In genomic region chr16:35627992-35628607, GRCm38 (mm10) we compare ENCODE assay signal across 9 mouse cellular contexts.
DNase-seq lines count a peak whose midpoint lies in the region; ATAC-seq and TF ChIP-seq lines count a peak whose summit lies in the region.
"Had no signal": no experiment of that assay in that cellular context is flagged by ENCODE, and none has a peak within 500 bp of the region (broad histone marks: within the 10 kb centered on the region; RNA-seq: fewer than 3 reads in every experiment).

No protein-coding gene starts in this region.

- H3K9me3 ChIP-seq in embryonic facial prominence, embryonic 12.5 days: no peaks in the 10 kb centered on the region
- no peaks in the 10 kb centered on the region for H3K9me3 ChIP-seq in heart, embryonic 12.5 days (replicated peaks)

- TF ChIP-seq POLR2A in bone marrow, adult 2 months (IDR thresholded peaks at IDR 0.05; ENCODE audit: borderline replicate concordance, control insufficient read depth, low read depth, low read length): no peak

- no peaks in the 10 kb centered on the region for H3K4me1 ChIP-seq in bone marrow, adult 2 months (ENCODE audit: control insufficient read depth, insufficient read depth, low read length)
- peaks cover 12% of the 10 kb centered on the region for H3K4me1 ChIP-seq in embryonic facial prominence, embryonic 12.5 days
- H3K4me1 ChIP-seq in heart, embryonic 12.5 days (replicated peaks): peaks cover 5% of the 10 kb centered on the region

- no peak overlapping the region for H3K4me3 ChIP-seq in bone marrow, adult 2 months (replicated peaks; ENCODE audit: control insufficient read depth, low read depth, low read length)
- H3K4me3 ChIP-seq in embryonic facial prominence, embryonic 12.5 days: no peak overlapping the region
- H3K4me3 ChIP-seq in heart, embryonic 12.5 days: no peak overlapping the region
- H3K4me3 ChIP-seq: erythroblast, embryonic 14.5 days had no signal

- no peak overlapping the region for H3K9ac ChIP-seq in embryonic facial prominence, embryonic 12.5 days
- H3K9ac ChIP-seq in heart, embryonic 12.5 days: no peak overlapping the region

- peak; percentile 73 for TF ChIP-seq CTCF in bone marrow, adult 2 months (IDR thresholded peaks at IDR 0.05; ENCODE audit: control insufficient read depth, insufficient read depth, low read length)

- peak; percentile 39; the same call in 1 of the 2 replicates for ATAC-seq in embryonic facial prominence, embryonic 12.5 days (ENCODE audit: insufficient number of reproducible peaks, insufficient read depth, low FRiP score, low TSS enrichment)
- peak; percentile 43; the same call in 1 of the 2 replicates for ATAC-seq in heart, embryonic 12.5 days (ENCODE audit: insufficient number of reproducible peaks, low FRiP score)

- no peak overlapping the region for H3K4me2 ChIP-seq in embryonic facial prominence, embryonic 12.5 days (replicated peaks)
- no peak overlapping the region for H3K4me2 ChIP-seq in heart, embryonic 12.5 days

- no peaks in the 10 kb centered on the region for H3K36me3 ChIP-seq in embryonic facial prominence, embryonic 12.5 days
- no peaks in the 10 kb centered on the region for H3K36me3 ChIP-seq in heart, embryonic 12.5 days

- WGBS in bone marrow, adult 2 months: 39% methylated on average over 10 of the region's 10 CpGs
- WGBS in embryonic facial prominence, embryonic 12.5 days: 36% methylated on average over 10 of the region's 10 CpGs
- 29% methylated on average over 10 of the region's 10 CpGs for WGBS in heart, embryonic 12.5 days

- no peaks in the 10 kb centered on the region for H3K27me3 ChIP-seq in embryonic facial prominence, embryonic 12.5 days
- H3K27me3 ChIP-seq in heart, embryonic 12.5 days (replicated peaks): 0 out of 2 replicates have a peak, but pooled peaks cover 13% of the 10 kb centered on the region

- H3K27ac ChIP-seq in bone marrow, adult 2 months (ENCODE audit: control insufficient read depth, insufficient read depth, low read depth, low read length, poor library complexity): no peak overlapping the region
- H3K27ac ChIP-seq in embryonic facial prominence, embryonic 12.5 days: no peak overlapping the region
- no peak overlapping the region for H3K27ac ChIP-seq in heart, embryonic 12.5 days (ENCODE audit: poor library complexity, severe bottlenecking)

- DNase-seq in CD8-positive naive resting alpha-beta T cell, adult 2 months (ENCODE audit: low read depth in 2 of 2, low spot score in 2 of 2): peak; percentile 32 to 45
- DNase-seq in kidney, postnatal 14 days: peak; percentile 83
- peak; percentile 46 to 68 for DNase-seq in lung, adult 18-20 months
- DNase-seq in ovary, postnatal 14 days (ENCODE audit: low spot score): peak; percentile 84
- peak; percentile 75 for DNase-seq in thymus, postnatal 14 days
